Mouse (Mus musculus): ENCODE measurements at regions not wholly inside any gene's neighbourhood (a gene's known extent, or its start where the extent isn't known, plus 50 kb on each side); places are given as distances from the start of the nearest gene placed in this dataset.

- DNase-seq: no peak
- intact Hi-C loops (cut with DNase I): no loop called here
Measured at GRCm38 (mm10) chr2:138123331-138123730, 133.0 kb upstream of the Btbd3 start.

- no peak for DNase-seq
- intact Hi-C loops (cut with DNase I): no loop called here
Measured at GRCm38 (mm10) chr2:138120868-138121267, 135.5 kb upstream of the Btbd3 start.

- DNase-seq: no peak
- intact Hi-C loops (cut with DNase I): no loop called here
Measured at GRCm38 (mm10) chr2:138120131-138120530, 136.2 kb upstream of the Btbd3 start.

GRCm38 (mm10) chr2:138099777-138100176, 156.6 kb upstream of the Btbd3 start:
- no peak for DNase-seq
- intact Hi-C loops (cut with DNase I): no loop called here

- DNase-seq: no peak
- intact Hi-C loops (cut with DNase I): no loop called here
Measured at GRCm38 (mm10) chr2:138085390-138085789, 171.0 kb upstream of the Btbd3 start.

- DNase-seq: no peak
Measured at GRCm38 (mm10) chr2:138084564-138085283, 171.6 kb upstream of the Btbd3 start.

GRCm38 (mm10) chr2:138074020-138074613, 182.2 kb upstream of the Btbd3 start:
- DNase-seq: no peak
- intact Hi-C loops (cut with DNase I): no loop called here

More at GRCm38 (mm10) chr2:138084564-138085283, 171.6 kb upstream of the Btbd3 start:
- intact Hi-C loops (cut with DNase I): no loop called here

GRCm38 (mm10) chr2:138072165-138072728, 184.1 kb upstream of the Btbd3 start:
- DNase-seq: no peak
- intact Hi-C loops (cut with DNase I): no loop called here

- intact Hi-C loops (cut with DNase I): no loop called here
- no peak for DNase-seq
Measured at GRCm38 (mm10) chr2:138053081-138053480, 203.3 kb upstream of the Btbd3 start.

- intact Hi-C loops (cut with DNase I): no loop called here
Measured at GRCm38 (mm10) chr2:138048341-138048740, 208.0 kb upstream of the Btbd3 start.

GRCm38 (mm10) chr2:138047781-138048201, 208.6 kb upstream of the Btbd3 start:
- DNase-seq: no peak
- intact Hi-C loops (cut with DNase I): no loop called here

More at GRCm38 (mm10) chr2:138048341-138048740, 208.0 kb upstream of the Btbd3 start:
- DNase-seq: no peak

- intact Hi-C loops (cut with DNase I): no loop called here
- DNase-seq: no peak
Measured at GRCm38 (mm10) chr2:138047361-138047760, 209.0 kb upstream of the Btbd3 start.

GRCm38 (mm10) chr2:138046918-138047317, 209.4 kb upstream of the Btbd3 start:
- intact Hi-C loops (cut with DNase I): no loop called here

GRCm38 (mm10) chr2:138045933-138046642, 210.3 kb upstream of the Btbd3 start:
- no peak for DNase-seq
- intact Hi-C loops (cut with DNase I): no loop called here

More at GRCm38 (mm10) chr2:138046918-138047317, 209.4 kb upstream of the Btbd3 start:
- DNase-seq: no peak

- DNase-seq: no peak
- intact Hi-C loops (cut with DNase I): no loop called here
Measured at GRCm38 (mm10) chr2:138040706-138041105, 215.7 kb upstream of the Btbd3 start.

- intact Hi-C loops (cut with DNase I): no loop called here
- DNase-seq: peak in 1 of 2 experiments; percentile 21
Measured at GRCm38 (mm10) chr2:138040302-138040701, 216.1 kb upstream of the Btbd3 start.

GRCm38 (mm10) chr2:138034123-138034736, 222.1 kb upstream of the Btbd3 start:
- no peak for DNase-seq
- intact Hi-C loops (cut with DNase I): loop anchor here (10.0 kb wide), 1 partner anchor 1321 kb away; no protein-coding TSS in a partner anchor

- intact Hi-C loops (cut with DNase I): loop anchor here (10.0 kb wide), 1 partner anchor 1321 kb away; no protein-coding TSS in a partner anchor
- DNase-seq: peak; percentile 60 to 67
Measured at GRCm38 (mm10) chr2:138033379-138034122, 222.8 kb upstream of the Btbd3 start.

GRCm38 (mm10) chr2:138027411-138027810, 229.0 kb upstream of the Btbd3 start:
- intact Hi-C loops (cut with DNase I): no loop called here
- no peak for DNase-seq

GRCm38 (mm10) chr2:138023558-138023957, 232.8 kb upstream of the Btbd3 start:
- no peak for DNase-seq
- intact Hi-C loops (cut with DNase I): no loop called here

Data from gastrocnemius, postnatal 36 days (tissue).